Mouse (Mus musculus) stomach, postnatal 0 days (tissue): ENCODE data around the gene Ak4. TPM values are rescaled to one million over a fixed set of nuclear protein-coding genes. Genes with fewer than 3 reads are reported as not detected.

Source experiments
- ATAC-seq: fragments of 200-750 bp; cut with Nextera tagmentation; 2 replicates; pipeline ENCODE4 v1.8.0; 2017; ENCODE audit not compliant: low FRiP score, low TSS enrichment
- DNase-seq: peaks from one replicate; pipeline ENCODE4 v3.0.0-alpha.2; 2016; ENCODE audit warnings: low spot score
- H3K27ac ChIP-seq: fragments of 300-500 bp; sonication (generic); replicated peaks from 2 replicates; pipeline ENCODE4 v1.5.1; 2014; ENCODE audit warnings: mild to moderate bottlenecking, control low read depth
- H3K27me3 ChIP-seq: fragments of 300-500 bp; sonication (generic); 2 replicates; pipeline ENCODE4 v1.6.1; 2014; ENCODE audit warnings: low read length; ENCODE audit not compliant: control insufficient read depth, insufficient read depth
- H3K36me3 ChIP-seq: fragments of 300-500 bp; sonication (generic); 2 replicates; pipeline ENCODE4 v1.6.1; 2014; ENCODE audit warnings: low read length, mixed read lengths; ENCODE audit not compliant: control insufficient read depth, insufficient read depth
- H3K4me1 ChIP-seq: fragments of 300-500 bp; sonication (generic); replicated peaks from 2 replicates; pipeline ENCODE4 v1.6.1; 2014; ENCODE audit warnings: antibody characterized with exemption; ENCODE audit not compliant: control insufficient read depth, insufficient read depth
- H3K4me2 ChIP-seq: fragments of 300-500 bp; sonication (generic); replicated peaks from 2 replicates; pipeline ENCODE4 v1.6.1; 2014; ENCODE audit warnings: low read depth, mild to moderate bottlenecking, control low read depth, moderate library complexity
- H3K4me3 ChIP-seq: fragments of 300-500 bp; sonication (generic); 2 replicates; pipeline ENCODE4 v1.5.1; 2014; ENCODE audit warnings: low read depth, low read length, control low read depth
- H3K9ac ChIP-seq: fragments of 300-500 bp; sonication (generic); 2 replicates; pipeline ENCODE4 v1.6.1; 2014; ENCODE audit warnings: mild to moderate bottlenecking, low read length, control low read depth, mixed read lengths
- H3K9me3 ChIP-seq: fragments of 300-500 bp; sonication (generic); 2 replicates; pipeline ENCODE4 v1.6.1; 2016; ENCODE audit warnings: low read length; ENCODE audit not compliant: control insufficient read depth
- CTCF ChIP-seq: IDR thresholded peaks from 2 replicates; pipeline ENCODE4 v1.5.1; 2016; ENCODE audit warnings: antibody characterized with exemption, low read depth, mild to moderate bottlenecking, moderate library complexity
- EP300 ChIP-seq: optimal IDR thresholded peaks from 2 replicates; pipeline ENCODE3; 2016; ENCODE audit warnings: antibody characterized with exemption
- WGBS: fragments of 180-500 bp; shearing (Covaris S2); extraction: QIAGEN DNeasy Blood & Tissue Kit; methylation state at CpG from one replicate; pipeline ENCODE4 v1.1.7; 2014; 5-methylcytosine and 5-hydroxymethylcytosine counted together
- polyA plus RNA-seq: library from polyadenylated mRNA; unstranded; fragments of >200 nt; fragmentation: Nextera tagmentation; extraction: Ambion mirVana; gene quantifications from 2 replicates; pipeline ENCODE4 v1.2.1, GENCODE M21; 2015

Ak4 gene
- polyA plus RNA-seq, 1 experiment from 2014 or later, result 15.8 TPM

DNA sequence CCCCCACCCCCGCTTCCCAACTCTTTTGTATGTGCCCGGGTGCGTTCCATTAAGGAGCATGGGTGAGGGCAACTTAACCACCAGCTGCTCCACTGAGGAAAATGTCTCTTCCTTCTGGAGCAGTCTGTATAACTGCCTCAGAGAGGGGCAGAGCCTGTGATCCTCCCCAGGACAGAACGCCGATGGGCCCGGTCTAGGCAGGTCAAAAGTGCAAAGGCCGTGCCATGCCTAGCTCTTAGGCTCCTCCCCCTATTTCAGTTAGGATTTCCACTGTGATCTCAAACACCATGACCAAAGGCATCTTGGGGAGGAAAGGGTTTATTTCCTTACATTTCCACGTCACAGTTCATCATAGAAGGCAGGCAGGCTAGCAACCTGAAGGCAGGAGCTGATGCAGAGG is 29.6 kb downstream of the Ak4 start:
- no peaks in the 10 kb centered on the region for H3K36me3 ChIP-seq
- H3K4me3 ChIP-seq, result no peak overlapping the region
- H3K9me3 ChIP-seq, result no peaks in the 10 kb centered on the region
- no peak overlapping the region for H3K27ac ChIP-seq
- ATAC-seq, result no peak
- WGBS, result 83% methylated on average over 8 of the region's 8 CpGs
- no peaks in the 10 kb centered on the region for H3K4me1 ChIP-seq
- TF ChIP-seq EP300, result no peak
- no peak for TF ChIP-seq CTCF
- no peaks in the 10 kb centered on the region for H3K27me3 ChIP-seq
- no peak overlapping the region for H3K4me2 ChIP-seq
- DNase-seq, result no peak
- H3K9ac ChIP-seq, result no peak overlapping the region

DNA sequence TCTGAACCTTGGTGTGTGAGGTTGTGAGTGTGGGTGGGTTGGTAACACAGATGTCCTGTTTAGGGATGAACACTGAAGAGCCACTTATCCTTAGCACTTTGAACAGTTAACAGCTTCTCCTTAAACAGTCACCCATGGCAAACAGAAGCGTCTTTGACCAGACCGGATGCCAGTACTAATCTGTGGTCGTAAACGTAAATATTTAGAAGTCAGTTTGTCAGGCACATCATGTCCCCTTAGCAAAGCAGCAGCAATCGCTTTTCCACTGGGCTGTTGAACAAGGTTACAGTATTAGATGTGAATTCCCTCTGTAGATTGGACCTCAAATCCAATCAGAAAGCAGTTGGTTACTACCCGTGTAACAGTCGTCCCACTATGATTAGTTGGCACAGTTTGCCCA is 30.3 kb downstream of the Ak4 start:
- H3K9me3 ChIP-seq, result no peaks in the 10 kb centered on the region
- no peaks in the 10 kb centered on the region for H3K36me3 ChIP-seq
- no peak overlapping the region for H3K9ac ChIP-seq
- H3K4me2 ChIP-seq, result no peak overlapping the region
- H3K4me3 ChIP-seq, result no peak overlapping the region
- H3K27me3 ChIP-seq, result no peaks in the 10 kb centered on the region
- H3K4me1 ChIP-seq, result no peaks in the 10 kb centered on the region
- H3K27ac ChIP-seq, result no peak overlapping the region
- WGBS, result 64% methylated on average over 7 of the region's 7 CpGs
- no peak for ATAC-seq
- TF ChIP-seq EP300 (no peak), CTCF (no peak)
- no peak for DNase-seq

DNA sequence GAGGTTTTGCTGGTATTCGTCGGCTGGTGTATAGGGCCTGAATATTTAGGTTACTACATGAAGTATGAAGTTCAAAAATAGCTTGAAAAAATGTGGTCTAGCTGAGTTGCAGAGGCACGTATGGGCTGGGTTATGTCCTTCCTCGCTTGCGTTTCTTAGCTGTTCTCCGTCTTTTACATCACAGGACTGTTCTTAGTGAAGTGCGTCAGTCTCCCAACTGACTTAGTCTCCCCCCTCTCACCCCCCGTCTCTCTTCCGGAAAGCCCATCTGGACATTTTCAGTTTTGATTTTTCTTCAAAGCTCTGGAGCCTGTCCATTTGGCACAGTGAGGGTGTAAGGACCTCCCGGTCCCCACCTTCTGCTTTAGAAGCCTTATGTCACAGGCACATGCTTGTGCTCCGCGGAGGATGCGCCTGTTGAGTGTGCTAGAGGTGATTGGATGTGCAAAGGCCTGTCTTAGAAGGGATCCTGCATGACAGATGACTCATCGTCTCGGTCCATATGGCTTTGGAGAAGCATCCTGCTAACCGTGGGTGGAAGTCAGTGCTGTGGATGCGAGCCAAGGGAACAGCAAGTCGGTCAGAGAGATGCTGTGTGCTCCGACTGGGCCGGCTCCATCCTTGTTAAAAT is 31.2 kb downstream of the Ak4 start:
- 65% methylated on average over 20 of the region's 20 CpGs for WGBS
- DNase-seq (peak; percentile 23), ATAC-seq (peak; percentile 49; the same call in 1 of the 2 replicates)
- no peaks in the 10 kb centered on the region for H3K36me3 ChIP-seq
- H3K27me3 ChIP-seq, result no peaks in the 10 kb centered on the region
- no peak for TF ChIP-seq EP300
- no peaks in the 10 kb centered on the region for H3K9me3 ChIP-seq
- no peaks in the 10 kb centered on the region for H3K4me1 ChIP-seq
- peak overlapping the region; percentile 25; the same call in 1 of the 2 replicates for H3K4me2 ChIP-seq
- H3K4me3 ChIP-seq, result no peak overlapping the region
- no peak overlapping the region for H3K9ac ChIP-seq
- H3K27ac ChIP-seq, result no peak overlapping the region

DNA sequence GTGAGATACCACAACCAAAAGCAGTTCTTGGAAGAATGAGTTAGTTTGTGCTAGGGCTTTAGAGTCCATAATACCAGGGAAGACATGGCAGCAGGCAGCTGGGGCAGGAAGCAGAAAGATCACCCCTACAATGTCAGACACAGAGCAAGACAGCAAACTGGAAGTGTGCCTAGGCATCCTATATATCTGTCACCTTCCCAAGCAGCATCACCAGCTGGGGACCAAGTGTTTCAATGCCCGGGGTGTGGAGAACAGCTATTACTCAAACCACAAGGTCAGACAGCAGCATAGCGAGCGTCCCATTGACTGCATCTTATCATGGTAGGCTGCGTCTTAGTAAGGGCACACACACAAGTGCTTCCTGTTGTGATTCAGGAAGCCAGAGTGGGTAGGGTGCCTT is 32.0 kb downstream of the Ak4 start:
- Histone ChIP-seq H3K9me3 (no peaks in the 10 kb centered on the region), H3K27me3 (no peaks in the 10 kb centered on the region), H3K27ac (no peak overlapping the region), H3K9ac (no peak overlapping the region), H3K4me2 (no peak overlapping the region), H3K4me3 (no peak overlapping the region), H3K4me1 (no peaks in the 10 kb centered on the region), H3K36me3 (no peaks in the 10 kb centered on the region)
- TF ChIP-seq EP300 (no peak), CTCF (no peak)
- DNase-seq, result no peak
- WGBS, result 88% methylated on average over 4 of the region's 4 CpGs
- no peak for ATAC-seq

DNA sequence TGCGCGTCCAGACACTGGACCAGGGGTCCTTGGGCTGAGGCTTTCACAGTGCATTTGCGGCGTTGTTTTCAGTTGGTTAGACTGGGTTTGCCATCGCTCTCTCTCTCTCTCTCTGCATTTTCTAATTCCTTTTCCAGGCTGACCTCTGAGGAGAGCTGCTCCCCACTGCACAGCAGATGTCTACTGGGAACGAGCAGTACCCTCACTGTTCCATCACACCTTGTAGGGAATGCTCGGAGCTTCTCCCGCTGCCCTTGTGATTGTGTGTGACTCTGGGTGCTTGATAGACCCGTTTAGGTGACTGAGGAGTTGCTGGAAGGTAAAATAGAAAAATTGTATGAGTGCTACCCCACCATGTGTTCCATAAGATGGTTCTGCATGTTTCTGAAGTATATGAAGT is 33.8 kb downstream of the Ak4 start:
- H3K9me3 ChIP-seq, result no peaks in the 10 kb centered on the region
- TF ChIP-seq EP300 (no peak), CTCF (no peak)
- 90% methylated on average over 9 of the region's 9 CpGs for WGBS
- H3K27ac ChIP-seq, result no peak overlapping the region
- no peak overlapping the region for H3K9ac ChIP-seq
- no peak overlapping the region for H3K4me2 ChIP-seq
- no peak overlapping the region for H3K4me3 ChIP-seq
- H3K27me3 ChIP-seq, result no peaks in the 10 kb centered on the region
- ATAC-seq, result no peak
- no peak for DNase-seq
- H3K4me1 ChIP-seq, result no peaks in the 10 kb centered on the region
- H3K36me3 ChIP-seq, result no peaks in the 10 kb centered on the region

DNA sequence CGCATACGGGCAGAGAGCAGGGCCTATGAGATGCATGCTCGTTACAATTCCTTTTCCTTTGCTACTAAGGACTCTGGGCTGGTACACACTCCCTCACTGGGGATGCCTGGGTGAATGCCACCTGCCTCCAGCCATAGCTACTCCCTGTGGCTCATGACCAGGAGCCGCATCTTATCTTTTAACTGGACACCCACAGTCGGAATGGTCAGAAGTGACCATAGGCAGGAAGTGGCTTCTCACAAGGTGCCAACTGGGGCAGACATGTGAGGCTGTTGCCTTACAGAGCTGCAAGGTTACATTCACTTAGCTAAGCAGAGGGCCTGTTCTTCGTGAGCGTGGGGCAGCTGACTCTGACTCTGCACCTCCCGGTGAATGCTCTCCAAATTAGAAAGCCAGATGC is 38.1 kb downstream of the Ak4 start:
- TF ChIP-seq CTCF (no peak), EP300 (no peak)
- no peaks in the 10 kb centered on the region for H3K27me3 ChIP-seq
- H3K4me1 ChIP-seq, result no peaks in the 10 kb centered on the region
- DNase-seq (no peak), ATAC-seq (no peak)
- no peak overlapping the region for H3K4me3 ChIP-seq
- no peaks in the 10 kb centered on the region for H3K9me3 ChIP-seq
- no peak overlapping the region for H3K27ac ChIP-seq
- no peak overlapping the region for H3K9ac ChIP-seq
- WGBS, result 90% methylated on average over 8 of the region's 8 CpGs
- H3K4me2 ChIP-seq, result no peak overlapping the region
- no peaks in the 10 kb centered on the region for H3K36me3 ChIP-seq
